Mouse (Mus musculus) CH12.LX (cell line): ENCODE measurements around the gene Ets2.

ENCODE experiments used
- MAFK ChIP-seq: IDR thresholded peaks from 2 replicates; pipeline ENCODE4 v1.6.1; 2011; ENCODE audit warnings: low read length, improper control_type of control experiment; ENCODE audit not compliant: insufficient replicate concordance
- MAX ChIP-seq: IDR thresholded peaks from 2 replicates; pipeline ENCODE4 v1.6.1; 2011; ENCODE audit warnings: low read length, improper control_type of control experiment
- MEF2A ChIP-seq: IDR thresholded peaks from 2 replicates; pipeline ENCODE4 v1.6.1; 2014; ENCODE audit warnings: low read depth, mild to moderate bottlenecking, inconsistent platforms, low read length, improper control_type of control experiment, borderline replicate concordance
- NELFE ChIP-seq: IDR thresholded peaks from 2 replicates; pipeline ENCODE4 v1.6.1; 2011; ENCODE audit warnings: low read depth, low read length, improper control_type of control experiment
- POLR2A ChIP-seq: IDR thresholded peaks from 2 replicates; pipeline ENCODE4 v1.6.1; 2011; ENCODE audit warnings: low read depth, mild to moderate bottlenecking, improper control_type of control experiment, low read length
- SMC3 ChIP-seq: IDR thresholded peaks from 2 replicates; pipeline ENCODE4 v1.6.1; 2011; ENCODE audit warnings: low read depth, low read length, improper control_type of control experiment
- TBP ChIP-seq: conservative IDR thresholded peaks from 2 replicates; pipeline ENCODE4 v1.6.1; 2011; ENCODE audit warnings: low read depth, low read length, improper control_type of control experiment
- ZC3H11A ChIP-seq: IDR thresholded peaks from 2 replicates; pipeline ENCODE4 v1.6.1; 2012; ENCODE audit warnings: low read depth, mild to moderate bottlenecking, inconsistent platforms, low read length, improper control_type of control experiment
- ZKSCAN1 ChIP-seq: IDR thresholded peaks from 2 replicates; pipeline ENCODE4 v1.6.1; 2012; ENCODE audit warnings: low read depth, inconsistent platforms, low read length, improper control_type of control experiment, borderline replicate concordance

GRCm38 (mm10) chr16:95676668-95677067 is 25.2 kb upstream of the Ets2 start:
- TF ChIP-seq MEF2A, result no peak
- no peak for TF ChIP-seq TBP
- TF ChIP-seq ZC3H11A, result no peak
- TF ChIP-seq NELFE, result no peak
- no peak for TF ChIP-seq POLR2A
- no peak for TF ChIP-seq SMC3
- no peak for TF ChIP-seq MAFK
- no peak for TF ChIP-seq MAX
- TF ChIP-seq ZKSCAN1, result no peak
